ENCODE assay signal across 8 mouse cellular contexts in genomic region chr12:82412291-82413032, GRCm38 (mm10).
DNase-seq lines count a peak whose midpoint lies in the region; ATAC-seq and TF ChIP-seq lines count a peak whose summit lies in the region.

No protein-coding gene starts in this region.

- H3K27ac ChIP-seq in limb, embryonic 12.5 days, result peak overlapping the region; percentile 35; the same call in 1 of the 2 replicates
- H3K27ac ChIP-seq in limb, embryonic 10.5 days, result no peak overlapping the region
- H3K27ac ChIP-seq in embryonic facial prominence, embryonic 14.5 days (replicated peaks; ENCODE audit: low read depth, low read length), result peak overlapping the region; percentile 73
- H3K27ac ChIP-seq in heart, embryonic 15.5 days, result peak overlapping the region; percentile 70
- peak overlapping the region; percentile 71 for H3K27ac ChIP-seq in stomach, postnatal 0 days (replicated peaks)

- DNase-seq in limb, embryonic 10.5 days (ENCODE audit: low spot score), result no peak
- peak; percentile 88 for DNase-seq in embryonic facial prominence, embryonic 14.5 days (ENCODE audit: low spot score)
- peak; percentile 69 for DNase-seq in layer of hippocampus, adult 9-11 months
- no peak for DNase-seq in stomach, postnatal 0 days (ENCODE audit: low spot score)
- DNase-seq in adrenal gland, adult 18-20 months (ENCODE audit: low spot score in 2 of 2), result no peak
- no peak for DNase-seq in thymus, adult 18-20 months

- no peak overlapping the region for H3K4me2 ChIP-seq in limb, embryonic 12.5 days
- no peak overlapping the region for H3K4me2 ChIP-seq in embryonic facial prominence, embryonic 14.5 days (ENCODE audit: low read depth, low read length)
- no peak overlapping the region for H3K4me2 ChIP-seq in heart, embryonic 15.5 days
- H3K4me2 ChIP-seq in stomach, postnatal 0 days (replicated peaks; ENCODE audit: low read depth), result no peak overlapping the region

- H3K27me3 ChIP-seq in limb, embryonic 12.5 days, result no peaks in the 10 kb centered on the region
- no peaks in the 10 kb centered on the region for H3K27me3 ChIP-seq in limb, embryonic 10.5 days (ENCODE audit: low read depth, poor library complexity, severe bottlenecking)
- no peaks in the 10 kb centered on the region for H3K27me3 ChIP-seq in embryonic facial prominence, embryonic 14.5 days (replicated peaks; ENCODE audit: control insufficient read depth, insufficient read depth, low read length)
- H3K27me3 ChIP-seq in heart, embryonic 15.5 days, result no peaks in the 10 kb centered on the region
- no peaks in the 10 kb centered on the region for H3K27me3 ChIP-seq in stomach, postnatal 0 days (ENCODE audit: control insufficient read depth, insufficient read depth, low read length)

- peaks cover 18% of the 10 kb centered on the region for H3K36me3 ChIP-seq in limb, embryonic 12.5 days
- H3K36me3 ChIP-seq in limb, embryonic 10.5 days, result peaks cover 44% of the 10 kb centered on the region
- peaks cover 14% of the 10 kb centered on the region for H3K36me3 ChIP-seq in embryonic facial prominence, embryonic 14.5 days (ENCODE audit: control insufficient read depth, insufficient read depth, low read length)
- peaks cover 12% of the 10 kb centered on the region for H3K36me3 ChIP-seq in heart, embryonic 15.5 days
- 0 out of 2 replicates have a peak, but pooled peaks cover 3% of the 10 kb centered on the region for H3K36me3 ChIP-seq in stomach, postnatal 0 days (ENCODE audit: control insufficient read depth, insufficient read depth, low read length)

- TF ChIP-seq EP300 in stomach, postnatal 0 days (optimal IDR thresholded peaks at IDR 0.05), result no peak

- H3K9ac ChIP-seq in limb, embryonic 12.5 days (replicated peaks), result no peak overlapping the region
- H3K9ac ChIP-seq in embryonic facial prominence, embryonic 14.5 days (ENCODE audit: low read depth, low read length), result no peak overlapping the region
- no peak overlapping the region for H3K9ac ChIP-seq in heart, embryonic 15.5 days
- H3K9ac ChIP-seq in stomach, postnatal 0 days (ENCODE audit: low read length), result no peak overlapping the region

- ATAC-seq in limb, embryonic 12.5 days (ENCODE audit: insufficient number of reproducible peaks, insufficient read depth, low FRiP score, low TSS enrichment, low read depth), result no peak
- ATAC-seq in embryonic facial prominence, embryonic 14.5 days (ENCODE audit: low read depth), result peak; percentile 38; the same call in 1 of the 2 replicates
- ATAC-seq in heart, embryonic 15.5 days (replicated peaks; ENCODE audit: insufficient number of reproducible peaks, insufficient read depth, low FRiP score, low read depth), result no peak
- peak; percentile 56; the same call in 1 of the 2 replicates for ATAC-seq in stomach, postnatal 0 days (ENCODE audit: low FRiP score, low TSS enrichment)

- 0 out of 2 replicates have a peak, but pooled peaks cover 3% of the 10 kb centered on the region for H3K9me3 ChIP-seq in limb, embryonic 12.5 days
- no peaks in the 10 kb centered on the region for H3K9me3 ChIP-seq in limb, embryonic 10.5 days (replicated peaks)
- no peaks in the 10 kb centered on the region for H3K9me3 ChIP-seq in embryonic facial prominence, embryonic 14.5 days (ENCODE audit: control insufficient read depth, low read length)
- H3K9me3 ChIP-seq in heart, embryonic 15.5 days (replicated peaks), result no peaks in the 10 kb centered on the region
- H3K9me3 ChIP-seq in stomach, postnatal 0 days (ENCODE audit: control insufficient read depth, low read length), result no peaks in the 10 kb centered on the region

- H3K4me1 ChIP-seq in limb, embryonic 12.5 days (replicated peaks), result no peaks in the 10 kb centered on the region
- H3K4me1 ChIP-seq in limb, embryonic 10.5 days, result no peaks in the 10 kb centered on the region
- peaks cover 33% of the 10 kb centered on the region for H3K4me1 ChIP-seq in embryonic facial prominence, embryonic 14.5 days (ENCODE audit: control insufficient read depth, insufficient read depth, low read length)
- H3K4me1 ChIP-seq in heart, embryonic 15.5 days (replicated peaks), result peaks cover 57% of the 10 kb centered on the region
- peaks cover 8% of the 10 kb centered on the region; the same call in 1 of the 2 replicates for H3K4me1 ChIP-seq in stomach, postnatal 0 days (replicated peaks; ENCODE audit: control insufficient read depth, insufficient read depth)

- no peak for TF ChIP-seq CTCF in stomach, postnatal 0 days (IDR thresholded peaks at IDR 0.05; ENCODE audit: low read depth)

- H3K4me3 ChIP-seq in limb, embryonic 12.5 days (replicated peaks), result no peak overlapping the region
- no peak overlapping the region for H3K4me3 ChIP-seq in limb, embryonic 10.5 days
- no peak overlapping the region for H3K4me3 ChIP-seq in embryonic facial prominence, embryonic 14.5 days (ENCODE audit: low read depth, low read length)
- no peak overlapping the region for H3K4me3 ChIP-seq in heart, embryonic 15.5 days
- H3K4me3 ChIP-seq in stomach, postnatal 0 days (ENCODE audit: low read depth, low read length), result no peak overlapping the region

- 70% methylated on average over 3 of the region's 3 CpGs for WGBS in limb, embryonic 12.5 days
- 83% methylated on average over 3 of the region's 3 CpGs for WGBS in limb, embryonic 10.5 days
- WGBS in embryonic facial prominence, embryonic 14.5 days, result 34% methylated on average over 3 of the region's 3 CpGs
- 45% methylated on average over 3 of the region's 3 CpGs for WGBS in heart, embryonic 15.5 days
- WGBS in stomach, postnatal 0 days, result 19% methylated on average over 3 of the region's 3 CpGs

Comparison
In these comparisons a context has a peak if more than half of its experiments do, and no peak if none do; other contexts are left out.
1. ATAC-seq: peak in embryonic facial prominence, embryonic 14.5 days (single experiment) and stomach, postnatal 0 days (single experiment); none in limb, embryonic 12.5 days (single experiment) and heart, embryonic 15.5 days (single experiment).
2. DNase-seq: peak in embryonic facial prominence, embryonic 14.5 days (single experiment) and layer of hippocampus, adult 9-11 months (single experiment); none in limb, embryonic 10.5 days (single experiment), stomach, postnatal 0 days (single experiment), adrenal gland, adult 18-20 months (0 of 2) and thymus, adult 18-20 months (0 of 2).